Mouse (Mus musculus): Measurements from ENCODE around the gene Rnf151.

GRCm38 (mm10) chr17:24719494-24720222, 1.8 kb upstream of the Rnf151 start:
- TF ChIP-seq CTCF (IDR thresholded peaks at IDR 0.05; ENCODE audit: insufficient read depth, low read depth, low read length) (no peak), POLR2A (IDR thresholded peaks at IDR 0.05; ENCODE audit: insufficient read depth, low read depth, low read length) (peak; percentile 94)
